Mouse (Mus musculus) adipocyte (in vitro differentiated cells): Measurements from ENCODE around the gene Hip1r.

Experiments
- DNase-seq: peaks from one replicate; pipeline ENCODE4 v3.0.0-alpha.2; 2016; ENCODE audit warnings: low spot score

Hip1r gene

DNA sequence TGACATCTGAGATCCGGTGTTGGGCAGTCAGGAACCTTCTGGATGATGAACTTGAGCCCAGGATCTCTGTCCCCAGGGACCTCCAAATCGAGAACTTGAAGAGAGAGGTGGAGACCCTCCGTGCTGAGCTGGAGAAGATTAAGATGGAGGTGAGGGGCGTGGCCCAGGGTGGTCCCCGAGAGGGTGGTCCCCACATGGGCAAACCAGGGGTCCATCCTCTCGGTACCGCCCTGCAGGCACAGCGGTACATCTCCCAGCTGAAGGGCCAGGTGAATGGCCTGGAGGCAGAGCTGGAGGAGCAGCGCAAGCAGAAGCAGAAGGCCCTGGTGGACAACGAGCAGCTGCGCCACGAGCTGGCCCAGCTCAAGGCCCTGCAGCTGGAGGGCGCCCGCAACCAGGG is 23.3 kb downstream of the Hip1r start:
- no peak for DNase-seq

DNA sequence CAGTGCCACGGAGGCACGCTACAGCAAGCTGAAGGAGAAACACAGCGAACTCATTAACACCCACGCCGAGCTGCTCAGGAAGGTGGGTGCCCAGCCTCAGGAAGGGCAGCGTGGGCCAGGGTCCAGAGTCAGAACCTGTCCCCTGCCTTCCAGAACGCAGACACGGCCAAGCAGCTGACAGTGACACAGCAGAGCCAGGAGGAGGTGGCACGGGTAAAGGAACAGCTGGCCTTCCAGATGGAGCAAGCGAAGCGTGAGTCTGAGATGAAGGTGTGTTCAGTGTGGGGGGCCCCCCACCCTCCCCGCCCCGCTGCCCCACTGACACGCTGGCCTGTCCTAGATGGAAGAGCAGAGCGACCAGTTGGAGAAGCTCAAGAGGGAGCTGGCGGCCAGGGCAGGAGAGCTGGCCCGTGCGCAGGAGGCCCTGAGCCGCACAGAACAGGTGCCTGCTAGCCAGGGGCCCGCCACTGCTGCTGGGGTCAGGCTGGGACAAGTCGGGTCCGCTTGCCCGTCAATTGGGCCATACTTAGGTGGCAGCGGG is 23.9 kb downstream of the Hip1r start:
- no peak for DNase-seq

DNA sequence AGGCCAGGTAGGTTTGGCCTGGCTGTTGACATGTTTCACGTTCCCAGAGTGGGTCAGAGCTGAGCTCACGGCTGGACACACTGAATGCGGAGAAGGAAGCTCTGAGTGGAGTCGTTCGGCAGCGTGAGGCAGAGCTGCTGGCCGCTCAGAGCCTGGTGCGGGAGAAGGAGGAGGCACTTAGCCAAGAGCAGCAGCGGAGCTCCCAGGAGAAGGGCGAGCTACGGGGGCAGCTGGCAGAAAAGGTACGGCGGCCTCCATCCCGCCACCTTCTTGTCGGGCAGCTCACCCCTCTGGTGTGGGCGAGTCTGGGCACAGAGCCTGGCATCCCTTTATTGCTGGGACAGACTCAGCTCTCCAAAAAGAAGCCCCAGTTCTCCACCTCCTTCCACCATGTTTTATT is 24.4 kb downstream of the Hip1r start:
- DNase-seq, result no peak

DNA sequence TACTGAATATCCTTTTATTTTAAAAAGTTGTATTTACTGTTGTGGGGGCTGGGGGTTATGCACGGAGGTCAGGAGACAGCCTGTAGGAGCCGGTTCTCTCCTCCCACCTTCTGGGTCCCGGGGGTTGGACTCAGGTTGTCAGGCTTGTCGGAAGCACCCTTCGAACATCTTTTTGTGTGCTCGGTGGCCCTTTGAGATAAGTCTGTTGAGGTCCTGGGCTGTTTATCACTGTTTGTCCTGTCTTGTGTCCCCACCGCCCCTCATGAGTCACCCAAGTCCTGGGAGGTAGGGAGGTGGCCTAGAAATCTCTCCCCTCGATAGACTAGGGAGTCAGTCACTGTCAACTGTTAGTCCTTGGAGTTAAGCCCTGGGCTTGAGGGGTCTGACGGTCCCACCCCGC is 24.9 kb downstream of the Hip1r start:
- no peak for DNase-seq

DNA sequence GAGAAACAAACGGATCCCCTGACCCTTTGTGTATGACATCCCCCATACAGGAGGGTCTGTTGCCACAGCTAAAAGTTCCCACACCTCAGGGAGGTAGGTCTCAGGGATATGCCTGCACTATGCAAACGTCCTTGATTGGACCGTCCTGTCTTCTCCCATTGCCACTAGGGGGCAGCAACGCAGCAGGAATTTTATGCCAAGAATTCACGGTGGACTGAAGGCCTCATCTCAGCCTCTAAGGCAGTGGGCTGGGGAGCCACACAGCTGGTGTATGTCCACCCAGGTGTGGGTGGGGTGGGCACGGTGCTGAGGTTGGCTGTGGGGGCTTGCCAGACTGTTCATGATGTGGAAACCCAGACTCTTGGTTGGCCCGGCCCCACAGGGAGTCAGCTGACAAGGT is 27.4 kb downstream of the Hip1r start:
- DNase-seq, result peak; percentile 95

DNA sequence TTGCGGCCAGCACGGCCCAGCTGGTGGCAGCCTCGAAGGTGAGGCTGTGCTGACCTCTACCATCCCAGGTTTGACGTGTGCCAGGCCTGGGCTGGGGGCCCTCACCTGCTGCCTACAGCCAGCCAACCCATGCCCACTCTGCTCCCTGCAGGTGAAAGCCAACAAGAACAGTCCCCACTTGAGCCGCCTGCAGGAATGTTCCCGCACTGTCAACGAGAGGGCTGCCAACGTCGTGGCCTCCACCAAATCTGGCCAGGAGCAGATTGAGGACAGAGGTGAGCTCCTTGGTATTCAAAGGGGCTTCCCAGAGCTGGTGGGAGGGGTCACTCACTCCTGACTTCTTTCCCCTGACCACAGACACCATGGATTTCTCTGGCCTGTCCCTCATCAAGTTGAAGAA is 27.8 kb downstream of the Hip1r start:
- no peak for DNase-seq

DNA sequence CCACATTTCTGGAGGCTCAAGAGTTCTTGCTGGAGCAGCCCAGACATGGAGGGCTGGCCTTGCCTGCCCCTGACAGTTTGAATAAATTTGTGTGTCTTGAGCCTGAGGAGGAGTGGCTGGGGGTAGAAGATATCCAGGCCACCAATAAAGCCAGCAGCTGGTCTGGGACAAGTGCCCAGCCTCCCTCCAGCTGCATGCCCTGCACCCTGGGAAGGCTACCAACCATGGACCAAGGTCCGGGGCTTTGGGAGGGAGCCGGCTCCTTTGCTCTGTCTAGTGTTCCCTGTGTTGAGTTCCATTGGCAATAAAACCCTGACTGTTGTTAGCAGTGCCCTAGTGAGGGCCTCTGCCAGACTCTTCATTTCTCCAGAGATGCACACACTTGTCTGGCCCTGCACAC is 29.4 kb downstream of the Hip1r start:
- DNase-seq, result peak; percentile 94

DNA sequence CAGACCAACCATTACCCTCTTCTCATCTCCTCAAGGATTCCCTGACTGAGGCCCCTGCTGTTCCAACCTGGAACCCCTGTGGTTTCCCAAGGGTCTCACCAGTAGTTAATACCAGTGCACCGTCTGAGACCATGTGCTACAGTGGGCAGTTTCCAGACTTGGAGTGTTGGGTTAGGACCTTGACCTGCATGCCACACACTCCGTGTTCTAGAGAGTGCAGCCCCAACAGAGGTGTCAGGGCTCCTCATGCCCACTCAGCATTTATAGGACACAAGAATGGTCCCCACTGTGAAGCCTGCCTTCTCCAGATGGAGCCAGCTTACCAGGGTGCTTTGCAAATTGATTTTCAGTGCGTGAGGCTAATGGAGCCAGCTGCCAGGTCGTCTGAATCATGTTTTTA is 29.9 kb downstream of the Hip1r start:
- DNase-seq, result no peak

DNA sequence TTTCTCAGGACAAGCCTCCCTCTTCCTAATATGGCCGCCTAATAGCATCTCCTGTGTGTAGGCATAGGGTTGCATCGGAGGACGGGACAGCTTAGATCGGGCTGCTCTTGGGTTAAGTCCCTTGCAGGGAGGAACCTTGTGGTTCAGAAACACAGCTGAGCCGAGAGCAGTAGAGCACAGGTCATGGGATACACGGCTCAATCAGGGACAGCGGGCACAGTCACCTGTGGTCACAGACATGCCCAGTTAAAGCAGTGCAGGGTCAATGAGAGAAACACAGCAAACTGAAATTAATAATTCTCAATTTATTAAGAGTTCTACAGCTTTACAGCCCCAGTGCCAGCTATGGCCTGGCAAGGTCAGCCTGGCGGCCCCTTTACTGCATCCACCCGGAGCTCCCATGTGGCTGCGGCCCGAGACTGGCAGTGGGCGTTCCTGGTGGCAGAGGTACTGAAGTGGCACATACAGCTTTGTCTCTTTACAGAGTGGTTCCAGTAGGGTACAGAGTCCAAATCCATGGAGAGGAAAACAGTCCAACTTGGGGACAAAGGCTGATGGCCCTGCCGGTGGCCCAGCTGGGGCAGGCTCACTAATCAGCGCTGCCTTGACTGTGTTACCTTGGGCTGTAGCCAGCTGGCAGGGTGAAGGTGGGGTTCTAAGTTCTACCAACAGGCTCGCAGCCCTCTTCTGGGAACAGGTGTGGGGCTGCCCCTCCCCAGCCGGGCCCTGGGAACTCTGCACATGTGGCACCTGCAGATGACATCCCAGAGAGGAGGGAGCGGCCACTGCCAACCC is 31.1 kb downstream of the Hip1r start:
- DNase-seq, result no peak

DNA sequence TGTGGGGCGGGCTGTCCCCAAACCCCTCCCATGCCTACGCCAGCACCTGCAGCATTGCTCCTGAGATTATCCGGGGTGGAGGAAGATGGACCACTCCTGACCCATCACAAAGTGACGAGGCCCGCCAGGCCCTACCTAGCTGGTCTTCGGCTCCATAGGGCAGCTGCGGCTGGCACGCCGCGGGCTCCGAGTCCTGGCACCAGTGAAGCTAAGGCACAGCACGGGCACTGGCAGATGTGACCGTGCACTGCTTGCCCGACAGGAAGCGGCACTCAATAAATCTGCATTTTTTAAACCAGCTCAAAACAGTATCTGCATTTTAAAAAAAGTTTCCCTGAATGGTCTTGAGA is 31.7 kb downstream of the Hip1r start:
- no peak for DNase-seq

DNA sequence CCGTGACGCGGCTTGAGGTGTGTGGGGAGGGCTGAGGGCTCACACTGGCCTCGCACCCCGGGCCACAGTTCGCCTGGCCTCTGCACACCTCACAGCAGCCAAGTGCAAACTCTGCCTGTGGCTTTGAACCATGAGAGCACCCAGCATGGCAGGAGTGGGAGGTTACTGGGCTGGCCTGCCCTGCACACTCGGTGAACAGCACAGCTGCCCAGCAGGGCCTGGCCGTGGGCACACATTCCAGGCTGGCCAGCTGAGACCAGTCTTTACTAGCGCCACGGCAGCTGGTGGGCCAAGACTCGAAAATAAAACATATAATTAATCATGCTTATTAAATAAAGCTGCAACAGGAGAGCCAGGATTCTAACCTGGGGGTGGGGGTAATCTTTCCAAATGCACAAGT is 32.2 kb downstream of the Hip1r start:
- DNase-seq, result no peak

DNA sequence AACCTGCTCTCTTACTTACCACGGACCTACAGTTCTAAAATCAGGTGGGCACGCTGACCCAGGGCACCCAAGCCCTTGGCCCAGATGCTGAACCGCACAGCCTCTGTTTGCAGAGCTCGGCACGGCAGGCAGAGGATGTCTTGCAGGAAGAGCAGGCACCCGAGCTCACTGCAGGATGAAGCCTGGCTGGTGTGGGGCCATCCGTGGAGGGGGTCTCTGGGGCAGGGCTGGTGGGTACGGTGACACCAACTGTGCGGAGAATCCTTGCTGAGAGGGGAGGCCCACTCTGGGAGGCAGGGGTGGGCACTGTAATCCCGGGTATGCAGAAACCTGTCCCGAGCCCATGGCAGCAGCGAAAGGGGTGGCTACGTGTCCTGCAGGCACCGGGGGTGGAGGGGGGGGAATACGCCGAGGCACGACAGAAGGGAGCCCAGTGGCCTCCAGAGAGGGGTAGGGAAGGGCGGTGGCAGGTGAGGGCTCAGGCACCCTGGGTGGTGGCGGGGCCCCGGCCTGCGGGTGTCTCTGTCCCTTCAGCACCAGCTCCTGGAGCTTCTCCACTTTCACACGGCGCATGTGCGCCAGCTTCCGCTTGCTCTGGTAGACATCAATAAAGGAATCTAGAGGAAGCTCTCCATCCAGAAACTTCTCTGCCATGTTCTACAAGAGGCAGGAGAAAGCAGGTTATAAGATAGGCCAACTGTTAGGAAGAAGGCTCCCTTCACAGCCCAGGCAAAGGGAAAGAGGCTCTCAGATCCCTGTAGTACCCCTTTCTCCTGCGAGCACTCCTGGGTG is 32.9 kb downstream of the Hip1r start:
- DNase-seq, result no peak

DNA sequence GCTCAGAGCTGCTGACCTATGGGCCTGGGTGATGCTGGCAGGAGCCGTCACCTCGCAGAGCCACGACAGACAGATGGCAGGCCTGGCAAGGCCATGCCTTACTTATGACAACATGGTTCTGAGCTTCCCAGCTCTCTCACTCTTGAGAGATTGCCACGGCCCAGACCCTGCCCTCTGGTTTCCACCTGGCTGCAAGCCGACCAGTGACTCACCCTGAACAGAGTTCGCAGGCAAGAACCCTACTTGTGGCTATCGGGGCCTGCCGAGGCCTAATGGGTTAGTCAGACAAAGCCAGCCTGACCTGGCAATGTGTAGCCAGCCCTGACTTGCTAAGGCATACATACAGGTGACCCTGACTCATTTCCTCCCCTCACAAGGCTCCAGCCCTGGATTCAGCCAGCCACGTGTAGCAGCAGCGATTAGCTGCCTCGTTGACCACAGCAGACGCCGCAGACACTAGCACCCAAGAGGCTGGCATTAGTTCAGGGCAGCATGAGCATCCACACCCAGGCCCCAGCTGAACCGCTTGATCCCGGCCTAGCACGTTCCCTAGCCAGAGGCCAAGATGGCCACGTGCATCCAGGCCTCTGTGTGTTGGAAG is 33.6 kb downstream of the Hip1r start:
- DNase-seq, result peak; percentile 98

DNA sequence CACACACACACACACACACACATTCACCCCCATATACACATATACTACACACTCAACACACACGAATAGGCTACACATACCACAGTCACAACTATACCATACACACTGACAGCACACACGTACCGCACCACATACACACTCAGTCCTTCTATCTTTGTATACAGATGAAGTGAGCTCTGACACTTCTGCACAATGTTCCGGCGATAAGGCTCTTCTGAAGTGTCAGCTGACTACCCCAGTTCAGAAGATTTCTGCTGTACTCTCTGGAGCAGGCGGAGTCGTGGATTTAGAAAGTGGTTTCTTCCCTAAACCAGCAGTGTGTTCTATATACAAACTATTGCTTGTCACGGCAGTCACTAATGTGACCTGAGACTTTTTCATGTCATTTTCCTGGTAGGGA is 36.6 kb downstream of the Hip1r start:
- DNase-seq, result no peak

DNA sequence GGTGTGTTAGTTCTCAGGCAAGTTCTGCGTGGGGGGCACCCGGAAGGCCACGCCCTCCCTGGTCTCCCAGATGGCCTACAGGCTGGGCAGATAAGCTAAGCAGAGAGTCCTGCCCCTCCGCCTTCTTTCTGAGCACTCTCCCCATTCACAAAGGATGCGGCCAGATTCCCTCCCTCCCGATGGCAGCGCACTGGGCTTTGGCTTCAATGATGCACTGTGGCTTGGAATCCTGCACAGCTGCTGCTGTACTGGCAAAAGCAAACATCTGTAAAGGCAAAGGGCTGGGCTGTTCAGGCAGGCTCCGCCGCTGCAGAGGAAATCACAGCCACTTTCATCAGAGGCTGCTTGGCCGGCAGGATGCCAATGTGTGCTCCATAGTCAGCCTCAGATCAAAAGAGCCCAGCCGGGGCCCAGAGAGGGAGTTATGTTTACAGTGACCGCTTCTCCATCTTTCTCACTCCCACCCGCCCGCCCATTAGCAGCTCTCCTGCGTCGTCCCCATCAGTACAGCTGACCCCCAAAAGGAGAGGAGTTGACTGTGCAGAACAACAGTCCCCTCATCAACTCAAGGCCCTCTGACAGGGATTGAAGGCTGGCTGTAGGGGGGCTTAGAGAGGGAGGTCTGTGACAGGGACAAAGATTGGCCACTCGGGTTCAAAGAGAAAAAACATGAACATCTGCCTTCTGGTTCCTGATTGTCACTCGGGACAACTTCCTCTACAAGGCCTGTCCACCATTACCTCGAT is 37.7 kb downstream of the Hip1r start:
- DNase-seq, result no peak

DNA sequence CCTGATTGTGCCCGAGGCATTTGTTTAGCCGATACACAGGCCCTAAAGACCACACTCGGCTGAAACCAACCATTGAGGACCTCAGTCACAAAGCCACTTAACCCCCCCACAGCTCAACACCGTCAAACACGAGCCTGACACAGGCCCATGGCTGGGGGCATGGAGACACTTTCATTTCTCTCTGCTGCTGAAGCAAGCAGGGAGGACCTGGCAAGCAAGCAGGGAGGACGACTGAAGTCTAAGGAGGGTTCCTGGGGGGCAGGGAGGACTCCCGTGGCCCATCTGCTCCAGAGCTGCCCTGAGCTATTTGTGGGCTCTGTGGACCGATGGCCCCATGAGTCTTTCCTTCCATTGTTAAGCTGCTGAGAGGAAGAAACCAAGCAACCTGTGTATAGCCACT is 38.5 kb downstream of the Hip1r start:
- no peak for DNase-seq

DNA sequence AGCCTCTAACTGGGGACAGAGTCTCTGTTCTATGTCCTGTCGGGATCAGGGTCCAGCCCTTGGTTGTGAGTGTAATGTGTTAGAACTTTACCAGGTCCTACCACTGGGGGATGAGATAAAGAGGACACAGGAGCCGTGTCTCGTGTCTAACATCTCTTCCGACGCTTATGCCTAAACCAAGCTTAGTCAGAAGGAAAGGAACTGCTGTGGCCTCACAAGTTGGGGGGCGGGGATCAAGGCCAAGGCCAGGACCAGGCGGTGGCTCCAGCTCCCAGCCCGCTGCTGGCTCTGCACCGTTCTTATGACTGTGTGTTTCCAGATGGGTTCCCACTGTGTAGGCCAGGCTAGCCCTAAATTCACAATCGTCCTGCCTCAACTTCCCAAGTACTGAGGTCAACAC is 39.5 kb downstream of the Hip1r start:
- no peak for DNase-seq

DNA sequence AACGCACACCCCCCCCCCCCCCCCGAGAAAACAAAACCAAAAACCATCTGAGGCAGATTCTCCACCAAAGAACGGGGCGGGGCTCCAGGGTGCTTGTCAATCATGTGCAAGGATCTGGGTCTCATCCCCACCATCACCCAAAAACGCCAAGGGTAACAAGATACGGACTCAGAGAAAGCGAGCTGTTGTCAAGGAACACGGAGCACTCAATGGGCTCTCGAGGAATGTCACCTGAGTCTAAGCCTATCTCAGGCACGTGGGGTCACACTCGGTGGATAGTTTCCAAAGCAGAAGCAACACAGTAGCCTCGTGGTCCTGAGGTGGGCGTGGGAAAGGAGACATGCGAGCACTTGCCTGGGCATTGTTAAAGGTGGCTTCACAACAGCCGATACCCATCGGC is 40.3 kb downstream of the Hip1r start:
- no peak for DNase-seq

DNA sequence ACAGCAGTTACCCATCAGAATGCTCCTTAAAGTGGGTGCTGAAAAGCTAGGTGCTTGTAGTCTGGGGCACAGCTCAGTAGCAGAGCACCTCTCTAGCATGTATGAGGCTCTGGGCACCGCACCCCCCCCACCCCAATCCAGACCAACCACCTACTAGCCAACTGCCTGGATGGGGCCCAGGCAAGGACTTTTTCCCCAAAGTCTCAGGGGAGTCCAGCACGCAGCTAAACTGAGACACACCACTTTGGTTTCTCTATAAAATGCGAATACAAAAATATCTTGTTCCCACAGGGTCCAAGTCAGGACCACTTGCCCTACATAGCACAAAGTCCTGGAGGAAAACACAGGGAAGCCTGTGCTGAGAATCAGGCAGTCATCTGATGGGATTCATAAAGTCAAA is 40.8 kb downstream of the Hip1r start:
- DNase-seq, result no peak

DNA sequence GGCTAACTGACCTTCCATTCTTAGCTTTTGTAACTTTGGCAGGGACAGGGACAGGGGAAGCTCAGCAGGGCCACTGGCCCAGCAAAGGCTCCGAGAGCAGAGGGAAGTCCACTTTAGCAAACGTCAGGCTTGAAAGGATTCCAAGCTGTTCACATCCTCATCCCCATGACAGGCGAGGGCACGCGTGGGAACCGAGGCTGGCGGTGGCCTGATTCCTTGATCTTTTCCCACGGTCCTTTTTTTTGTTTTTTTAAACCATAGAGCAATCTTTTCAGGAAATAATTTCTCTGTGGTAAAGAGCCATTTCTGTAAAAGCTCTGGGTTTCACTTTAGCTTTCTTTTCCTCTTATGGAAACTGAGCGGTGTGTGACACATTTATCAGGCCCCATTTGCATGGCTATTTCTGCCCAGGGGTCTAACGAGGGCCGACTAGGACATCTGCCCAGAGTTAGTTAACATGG is 41.4 kb downstream of the Hip1r start:
- DNase-seq, result peak; percentile 69

DNA sequence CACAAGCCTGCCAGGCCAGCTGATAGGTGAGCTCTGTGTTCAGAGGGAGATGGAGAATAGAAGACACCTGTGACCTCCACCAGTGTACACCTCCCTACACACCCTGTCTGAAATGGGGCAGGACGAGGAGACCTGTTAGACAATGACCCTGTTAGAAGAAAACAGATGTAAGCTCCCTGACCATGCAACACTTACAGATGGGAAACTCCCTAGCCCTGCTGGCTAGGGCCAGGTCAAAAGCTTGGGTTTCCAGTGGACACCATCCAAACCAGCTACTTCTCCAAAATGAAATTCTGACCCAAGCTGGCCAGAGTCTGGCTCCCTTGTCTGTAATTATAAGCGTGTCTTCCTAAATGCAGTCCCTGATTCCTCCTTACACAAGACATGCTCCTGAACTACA is 42.3 kb downstream of the Hip1r start:
- DNase-seq, result peak; percentile 58

DNA sequence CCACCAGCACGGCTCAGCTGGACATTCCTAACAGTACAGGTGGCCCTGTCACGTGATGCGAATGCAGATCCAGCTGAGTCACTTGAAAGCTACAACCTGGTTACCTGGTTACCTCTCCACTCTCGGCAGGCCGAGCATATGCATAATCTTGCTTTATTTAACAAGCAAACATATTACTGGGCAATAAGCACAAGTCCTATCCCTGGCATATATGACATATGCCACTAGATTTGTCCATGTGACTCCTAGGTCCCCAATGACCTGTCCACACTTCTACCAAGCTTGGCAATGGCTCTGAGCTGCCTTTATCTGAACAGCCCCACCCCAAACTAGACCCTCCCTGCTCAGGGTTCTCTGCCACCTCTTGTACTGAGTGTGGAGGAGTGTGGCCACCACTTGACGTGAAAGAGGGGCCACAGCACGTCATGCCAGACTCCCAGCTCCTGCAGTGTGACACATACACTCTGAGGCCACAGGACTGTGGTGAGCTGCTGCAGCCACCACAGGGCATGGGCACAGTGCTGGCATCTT is 42.9 kb downstream of the Hip1r start:
- DNase-seq, result no peak
